Mouse (Mus musculus): ENCODE measurements around the gene Pip4k2c.
"Not testable (repeated sequence)": the region's sequence is repeated elsewhere in the genome, so short reads cannot be mapped to it uniquely, and the experiment has no call there.

The Pip4k2c gene

GRCm38 (mm10) chr10:127209928-127210570 lies 1.3 kb downstream of the Pip4k2c start:
- no peak for DNase-seq (ENCODE audit: low read depth, low spot score)

DNA sequence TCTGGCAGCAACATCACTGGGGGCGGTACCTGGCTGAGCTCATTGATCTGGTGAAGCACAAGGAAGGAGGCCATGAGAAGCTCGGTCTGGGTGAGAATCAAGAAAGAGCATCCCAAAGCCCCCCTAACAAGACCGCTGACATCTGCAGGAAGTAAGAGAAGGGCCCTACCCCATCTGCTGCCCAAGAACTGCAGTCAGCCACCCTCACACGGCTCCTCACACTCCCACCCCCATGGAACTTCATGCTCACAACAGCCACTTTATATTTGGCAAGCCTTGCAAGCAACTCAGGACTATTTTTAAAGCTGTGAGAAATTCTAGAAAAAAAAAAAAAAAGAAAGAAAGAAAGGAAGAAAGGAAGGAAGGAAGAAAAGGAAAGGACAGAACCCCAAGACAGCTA lies 2.5 kb downstream of the Pip4k2c start:
- DNase-seq (ENCODE audit: low read depth, low spot score): no peak

DNA sequence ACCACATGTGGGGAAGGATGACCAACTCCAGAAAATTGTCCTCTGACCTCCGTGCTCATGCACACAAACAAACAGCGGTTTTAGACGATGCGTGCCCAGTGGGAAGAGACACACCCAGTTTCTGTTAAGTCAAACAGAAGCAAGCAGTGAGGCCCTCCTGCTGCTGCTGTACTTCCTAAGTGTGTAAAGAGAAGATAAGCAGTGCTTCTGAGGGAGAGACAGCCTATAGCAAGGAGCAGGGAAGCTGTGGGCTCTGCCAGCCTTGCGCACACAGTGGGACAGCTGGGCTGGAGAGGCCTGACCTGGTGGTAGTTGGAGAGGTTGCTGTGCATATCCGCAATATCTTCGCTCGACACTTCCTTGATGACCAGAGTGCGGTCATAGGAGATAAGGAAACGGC lies 6.0 kb downstream of the Pip4k2c start:
- DNase-seq (ENCODE audit: low read depth, low spot score): no peak

DNA sequence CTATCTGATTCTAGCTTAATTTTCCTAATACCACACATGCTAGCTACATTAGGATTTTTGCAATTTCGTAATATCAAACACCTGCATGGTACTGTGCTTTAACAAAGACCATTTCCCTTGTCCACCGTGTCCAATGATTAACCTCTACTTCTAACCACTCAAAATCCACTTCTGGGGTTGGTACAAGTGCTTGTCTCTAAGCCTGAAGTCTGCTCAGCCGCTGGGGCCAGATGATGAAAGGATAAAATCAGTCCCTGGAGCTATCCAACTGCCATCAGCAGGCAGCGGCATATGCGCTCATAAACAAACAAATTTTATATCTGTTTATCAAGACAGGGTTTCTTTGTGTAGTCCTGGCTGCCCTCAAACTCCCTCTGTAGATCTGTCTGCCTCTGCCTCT lies 6.8 kb downstream of the Pip4k2c start:
- no peak for DNase-seq (ENCODE audit: low read depth, low spot score)

GRCm38 (mm10) chr10:127203106-127203505 lies 8.3 kb downstream of the Pip4k2c start:
- DNase-seq (ENCODE audit: low read depth, low spot score): no peak

- no peak for DNase-seq (ENCODE audit: low read depth, low spot score)
Observed at GRCm38 (mm10) chr10:127200279-127200678, 11.1 kb downstream of the Pip4k2c start.

DNA sequence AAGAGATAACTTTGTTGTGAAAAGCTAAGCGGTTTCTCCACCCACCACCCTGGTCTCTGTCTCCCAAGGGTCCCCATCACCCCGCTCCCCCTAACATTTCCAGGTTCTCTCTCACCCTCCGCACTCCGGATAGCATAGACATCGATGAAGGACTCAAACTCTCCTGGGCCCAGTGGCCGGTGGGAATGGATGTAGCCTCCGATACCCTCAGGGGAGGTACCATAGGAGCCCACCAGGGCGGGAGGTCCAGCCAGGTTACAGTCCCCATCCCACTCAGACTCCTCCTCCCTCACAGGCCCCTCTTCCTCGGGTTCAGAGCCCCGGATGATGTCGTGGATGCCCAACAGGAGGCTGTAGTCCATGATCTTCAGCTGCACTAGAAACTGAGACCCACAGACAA lies 11.9 kb downstream of the Pip4k2c start:
- no peak for DNase-seq (ENCODE audit: low read depth, low spot score)

- no peak for DNase-seq (ENCODE audit: low read depth, low spot score)
Observed at GRCm38 (mm10) chr10:127199068-127199467, 12.3 kb downstream of the Pip4k2c start.

DNA sequence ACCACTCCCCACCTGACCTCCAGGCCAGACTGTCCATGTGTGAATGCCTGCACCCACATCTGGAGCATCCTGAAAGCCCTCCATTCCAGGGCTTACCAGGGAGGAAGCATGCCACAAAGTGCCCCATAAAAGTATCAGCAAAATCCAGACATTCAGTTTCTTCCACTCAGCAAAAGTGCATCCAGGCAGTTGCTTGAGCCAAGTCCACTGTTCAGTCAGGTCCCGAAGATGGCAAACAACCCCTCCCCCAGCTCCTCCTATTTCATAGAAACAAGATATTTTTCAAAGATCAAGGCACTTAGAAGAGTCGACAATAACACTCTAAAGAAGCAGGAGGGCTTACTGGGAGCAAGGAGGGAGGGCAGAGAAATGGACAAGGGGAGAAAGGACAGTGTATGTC lies 12.9 kb downstream of the Pip4k2c start:
- DNase-seq (ENCODE audit: low read depth, low spot score): no peak

- DNase-seq (ENCODE audit: low read depth, low spot score): no peak
Observed at GRCm38 (mm10) chr10:127197505-127198110, 13.8 kb downstream of the Pip4k2c start.

- DNase-seq (ENCODE audit: low read depth, low spot score): no peak
Observed at GRCm38 (mm10) chr10:127197104-127197503, 14.3 kb downstream of the Pip4k2c start.

DNA sequence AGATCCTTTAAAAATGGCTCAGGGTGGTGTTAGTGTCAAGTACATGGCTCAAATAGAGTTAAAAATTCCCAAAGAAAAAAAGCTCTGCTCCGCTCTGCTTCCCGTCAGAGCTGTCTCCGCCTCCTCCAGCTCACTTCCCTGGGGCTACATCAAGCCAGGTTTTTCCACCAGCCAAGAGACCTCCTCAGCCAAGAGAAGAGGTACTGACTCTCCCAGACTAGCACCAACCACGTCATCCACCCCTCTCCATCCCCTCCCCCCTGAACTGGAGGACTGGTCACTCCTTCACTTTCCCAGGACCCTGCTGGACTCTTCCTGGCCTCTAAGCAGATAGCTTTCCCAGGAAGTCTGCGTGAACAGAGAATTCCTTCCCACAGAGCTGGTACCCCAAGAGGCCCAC lies 15.0 kb downstream of the Pip4k2c start:
- no peak for DNase-seq (ENCODE audit: low read depth, low spot score)

DNA sequence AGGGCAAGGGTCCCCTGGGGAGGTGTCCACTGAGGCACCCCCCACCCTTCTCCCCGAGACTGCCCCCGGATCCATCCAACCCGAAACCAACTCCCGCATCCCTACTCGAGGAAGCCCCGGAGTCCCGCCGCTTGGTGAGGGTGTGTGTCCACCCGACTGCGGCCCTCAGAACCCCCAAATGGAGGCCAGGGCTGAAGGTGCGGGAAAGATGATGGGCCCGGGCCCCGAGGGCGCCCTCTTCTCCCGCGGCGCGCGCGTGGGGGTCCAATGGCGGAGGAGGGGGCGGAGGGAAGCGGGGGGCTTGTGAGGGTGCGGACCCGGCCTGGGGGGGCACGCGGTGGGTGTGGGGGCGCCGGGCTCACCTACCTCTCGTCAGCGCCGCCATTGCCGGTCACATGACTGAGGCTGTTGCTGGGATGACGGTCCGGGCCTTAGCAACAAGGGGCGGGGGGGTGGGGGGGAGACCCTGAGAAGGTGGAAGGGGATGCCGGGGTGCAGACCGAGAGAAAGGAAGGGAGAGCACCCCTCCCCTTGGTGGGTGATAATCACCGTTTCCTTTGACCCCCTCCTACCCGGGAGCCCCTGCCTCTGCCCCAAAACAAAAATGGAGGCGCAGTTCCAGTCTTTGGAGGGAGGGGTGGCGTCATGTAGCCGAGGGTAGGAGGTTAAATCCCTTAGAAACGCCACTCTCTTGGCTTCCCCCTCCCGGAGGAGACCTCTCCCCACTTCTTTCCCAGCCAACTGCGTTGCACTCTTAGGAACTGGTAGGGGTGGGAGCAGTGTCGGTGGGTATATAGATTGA lies 15.9 kb downstream of the Pip4k2c start, which contains the start of gene Dtx3:
Dtx3 (minus strand) TSS at position 401 of the 802 bp plus-strand sequence.
- DNase-seq (ENCODE audit: low read depth, low spot score): no peak

GRCm38 (mm10) chr10:127194428-127195327 lies 16.7 kb downstream of the Pip4k2c start:
- no peak for DNase-seq (ENCODE audit: low read depth, low spot score)

DNA sequence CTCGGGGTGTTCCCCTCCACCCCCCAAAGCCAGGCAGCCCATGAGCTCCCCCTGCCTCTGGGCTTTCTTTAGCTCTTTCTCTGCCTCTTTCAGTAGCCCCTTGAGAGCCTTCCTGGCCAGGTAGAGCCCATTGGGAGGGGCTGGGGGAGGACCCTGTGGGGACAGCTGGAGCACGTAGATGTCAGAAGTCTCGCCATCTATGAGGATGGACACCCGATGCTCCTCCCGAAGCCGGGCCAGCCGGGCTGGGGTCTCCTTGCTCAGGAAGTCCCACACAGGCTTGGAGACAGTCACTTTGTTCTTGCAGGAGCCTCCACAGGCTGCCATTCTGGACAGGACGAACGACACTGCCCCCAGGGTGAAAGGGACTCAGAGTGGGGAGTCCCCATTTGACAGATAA lies 18.4 kb downstream of the Pip4k2c start:
- no peak for DNase-seq (ENCODE audit: low read depth, low spot score)

GRCm38 (mm10) chr10:127192057-127192328 lies 19.4 kb downstream of the Pip4k2c start:
- DNase-seq (ENCODE audit: low read depth, low spot score): not testable (repeated sequence)

- DNase-seq (ENCODE audit: low read depth, low spot score): no peak
Observed at GRCm38 (mm10) chr10:127191191-127192056, 20.0 kb downstream of the Pip4k2c start.

DNA sequence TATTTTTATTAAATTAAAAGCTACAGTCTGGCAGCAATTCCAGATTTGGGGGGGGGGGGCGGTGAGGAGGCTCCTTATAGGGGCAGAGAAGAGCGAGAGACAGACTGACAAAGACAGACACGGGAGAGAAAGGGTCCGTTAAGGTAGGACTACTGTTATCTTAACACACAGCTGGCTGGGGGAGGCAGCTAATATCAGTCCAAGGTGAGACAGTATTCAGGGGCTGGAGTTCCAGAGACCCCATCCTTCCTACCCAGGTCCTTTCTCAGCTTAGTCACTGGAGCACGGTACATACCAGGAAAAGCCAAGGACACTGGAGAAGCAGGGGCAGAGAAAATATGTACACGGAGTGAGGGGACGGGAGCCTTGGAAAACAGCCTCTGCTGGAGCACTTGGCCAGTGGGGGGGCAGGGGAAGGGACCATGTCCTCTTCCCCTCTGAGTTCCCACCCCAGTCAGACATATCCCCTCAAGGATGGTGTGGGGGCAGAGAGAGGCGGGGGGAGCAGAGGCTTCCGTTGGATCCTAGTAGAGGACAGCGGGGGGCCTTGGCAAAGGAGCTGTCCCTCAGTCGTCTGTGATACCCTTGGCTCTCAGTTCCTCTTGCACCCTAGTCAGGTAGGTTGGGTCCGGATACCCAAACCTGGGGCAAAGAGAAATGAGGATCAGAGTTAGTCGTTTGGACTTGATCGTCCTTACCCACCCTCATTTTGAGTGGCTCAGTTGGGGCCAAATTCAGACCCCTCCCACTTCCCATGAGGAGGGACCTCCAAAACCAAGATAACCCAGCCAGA lies 20.8 kb downstream of the Pip4k2c start:
- DNase-seq (ENCODE audit: low read depth, low spot score): no peak

DNA sequence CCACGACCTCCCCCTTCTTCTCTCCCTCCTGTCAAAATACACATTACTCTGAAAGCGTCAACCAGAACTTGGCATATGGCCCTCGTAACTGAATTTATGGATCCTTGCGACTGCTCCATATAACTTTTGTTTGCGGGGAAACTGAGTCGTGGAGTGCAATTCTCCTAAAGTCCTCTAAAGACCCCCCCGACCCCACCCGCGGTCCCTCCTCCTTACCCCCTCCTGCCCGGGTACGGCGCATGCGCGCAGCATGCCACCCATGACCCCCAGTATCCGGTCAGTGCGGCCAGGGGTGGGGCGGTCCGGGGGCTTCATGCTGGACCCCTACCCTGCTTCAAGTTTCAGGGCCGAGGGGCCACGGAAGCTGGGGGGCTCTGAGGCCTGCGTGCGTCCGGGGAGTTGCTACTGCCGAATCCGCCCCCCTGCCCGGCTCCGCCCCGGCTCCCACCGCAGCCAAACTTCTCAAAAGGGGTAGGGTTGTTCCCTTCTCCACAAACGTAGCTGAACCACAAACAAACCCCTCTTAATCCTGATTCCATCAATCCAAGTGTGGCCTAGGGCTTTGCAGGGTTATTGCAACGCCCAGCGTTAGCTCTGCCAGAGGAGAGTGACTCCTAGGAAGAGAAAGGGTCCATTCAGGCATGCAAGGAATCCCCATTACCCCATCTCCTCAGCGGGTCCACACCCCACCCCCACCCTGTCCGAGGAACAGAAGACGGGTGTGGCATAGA lies 21.6 kb downstream of the Pip4k2c start, which contains the start of gene Arhgef25:
Arhgef25 (minus strand) TSS at position 433 of the 731 bp plus-strand sequence.
- peak; percentile 42 for DNase-seq (ENCODE audit: low read depth, low spot score)
